Comparison of ENCODE assay signal across 30 mouse cellular contexts in the genomic region with DNA sequence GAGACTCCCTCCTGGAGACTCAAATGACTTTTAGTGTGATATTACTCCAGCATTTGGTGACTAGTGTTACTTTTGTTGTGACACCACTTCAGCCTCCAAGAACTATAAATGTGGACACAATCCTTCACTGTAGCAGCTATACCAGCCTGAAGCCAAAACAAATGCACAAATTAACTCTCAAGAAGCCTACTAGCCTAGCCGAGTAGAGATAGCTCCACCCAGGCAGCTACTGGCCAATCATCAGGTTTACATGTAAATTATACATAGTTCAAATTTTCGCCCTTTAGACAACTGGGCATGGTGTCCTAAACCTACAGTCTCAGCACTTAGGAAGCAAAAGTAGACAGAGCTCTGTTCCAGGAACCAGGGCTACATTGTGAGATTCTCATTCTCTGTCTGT. TPM values are rescaled to one million over a fixed set of nuclear protein-coding genes. Genes with fewer than 3 reads are reported as not detected.
DNase-seq lines count a peak whose midpoint lies in the region; ATAC-seq lines count a peak whose summit lies in the region.
"Had no signal": no experiment of that assay in that cellular context is flagged by ENCODE, and none has a peak within 500 bp of the region (broad histone marks: within the 10 kb centered on the region; RNA-seq: fewer than 3 reads in every experiment).

No protein-coding gene starts in this region.

- no peak overlapping the region for H3K9ac ChIP-seq in kidney, embryonic 14.5 days (ENCODE audit: low read depth, low read length)
- H3K9ac ChIP-seq: forebrain, embryonic 12.5 days; limb, embryonic 15.5 days; liver, embryonic 15.5 days; lung, embryonic 14.5 days; midbrain, embryonic 12.5 days; neural tube, embryonic 13.5 days had no signal

- WGBS in kidney, embryonic 14.5 days: 53% methylated on average over 2 of the region's 2 CpGs

- H3K27ac ChIP-seq in kidney, embryonic 14.5 days (ENCODE audit: low read depth, low read length): no peak overlapping the region
- H3K27ac ChIP-seq: forebrain, embryonic 12.5 days; hindbrain, embryonic 15.5 days; liver, embryonic 15.5 days; midbrain, embryonic 12.5 days; neural tube, embryonic 13.5 days had no signal

- H3K4me3 ChIP-seq in kidney, embryonic 14.5 days (ENCODE audit: low read length): no peak overlapping the region
- H3K4me3 ChIP-seq: erythroblast, embryonic 14.5 days had no signal

- 0 out of 2 replicates have a peak, but pooled peaks cover 2% of the 10 kb centered on the region for H3K36me3 ChIP-seq in kidney, embryonic 14.5 days (ENCODE audit: control insufficient read depth, insufficient read depth, low read length)
- H3K36me3 ChIP-seq: forebrain, embryonic 12.5 days; hindbrain, embryonic 15.5 days; liver, embryonic 15.5 days; neural tube, embryonic 13.5 days had no signal

- no peak overlapping the region for H3K4me2 ChIP-seq in kidney, embryonic 14.5 days (replicated peaks; ENCODE audit: low read depth, low read length)

- H3K4me1 ChIP-seq in kidney, embryonic 14.5 days (ENCODE audit: control insufficient read depth, insufficient read depth, low read length): peaks cover 23% of the 10 kb centered on the region

- no peaks in the 10 kb centered on the region for H3K9me3 ChIP-seq in kidney, embryonic 14.5 days (ENCODE audit: control insufficient read depth, low read length)
- H3K9me3 ChIP-seq: embryonic facial prominence, embryonic 13.5 days; forebrain, embryonic 12.5 days; hindbrain, embryonic 10.5 days; hindbrain, embryonic 15.5 days; limb, embryonic 10.5 days; limb, embryonic 15.5 days; liver, embryonic 15.5 days; midbrain, embryonic 12.5 days; neural tube, embryonic 13.5 days had no signal

- no peak for ATAC-seq in kidney, embryonic 14.5 days (ENCODE audit: low FRiP score, low TSS enrichment)
- peak; percentile 35 for ATAC-seq in megakaryocyte-erythroid progenitor cell, adult 5-6 weeks (replicated peaks; ENCODE audit: low FRiP score, low TSS enrichment, poor library complexity, severe bottlenecking)
- ATAC-seq: forebrain, postnatal 0 days; inflammation-experienced regulatory T-cells, adult 6 months; Patski had no signal

- peak; percentile 60 for DNase-seq in kidney, adult 11 months
- peak; percentile 58 for DNase-seq in kidney, postnatal 14 days
- DNase-seq in kidney, postnatal 36 days: no peak
- DNase-seq in adipocyte (ENCODE audit: low spot score): peak; percentile 40
- no peak for DNase-seq in ovary, postnatal 36 days (ENCODE audit: low spot score)
- DNase-seq: adrenal gland, postnatal 14 days; cerebellum, adult 11 months; forebrain, postnatal 0 days; gastrocnemius, postnatal 10 days; heart, postnatal 10 days; lung, embryonic 14.5 days; lung, postnatal 14 days; thymus, postnatal 4 days had no signal

- H3K27me3 ChIP-seq in kidney, embryonic 14.5 days (ENCODE audit: control insufficient read depth, insufficient read depth, low read length): no peaks in the 10 kb centered on the region
- H3K27me3 ChIP-seq: embryonic facial prominence, embryonic 13.5 days; forebrain, embryonic 12.5 days; hindbrain, embryonic 15.5 days; limb, embryonic 15.5 days; liver, embryonic 15.5 days; midbrain, embryonic 12.5 days; neural tube, embryonic 13.5 days; Patski had no signal

RNA-seq across cellular contexts. Expression of gene Cd81, which starts 1.2 kb away (rescaled TPM):
- polyA plus RNA-seq in kidney, embryonic 14.5 days (2014; fragmentation: Nextera tagmentation; extraction: Ambion mirVana): 477 and 494 TPM in 2 replicates
- total RNA-seq in megakaryocyte-erythroid progenitor cell, adult 5-6 weeks (2014; fragmentation: Nextera tagmentation): 194 and 203 TPM in 2 replicates
- total RNA-seq in megakaryocyte-erythroid progenitor cell, adult 5-6 weeks (2017): 214 and 238 TPM in 2 replicates

RNA-seq across cellular contexts. Expression of gene Tssc4, which starts 17.7 kb away (rescaled TPM):
- polyA plus RNA-seq in kidney, embryonic 14.5 days (2014; fragmentation: Nextera tagmentation; extraction: Ambion mirVana): 74.4 and 95.1 TPM in 2 replicates
- total RNA-seq in megakaryocyte-erythroid progenitor cell, adult 5-6 weeks (2014; fragmentation: Nextera tagmentation): 36.9 and 58.7 TPM in 2 replicates
- 15.5 and 37.8 TPM in 2 replicates for total RNA-seq in megakaryocyte-erythroid progenitor cell, adult 5-6 weeks (2017)

RNA-seq across cellular contexts. Expression of gene Trpm5, which starts 43.1 kb away (rescaled TPM):
- polyA plus RNA-seq in kidney, embryonic 14.5 days (2014; fragmentation: Nextera tagmentation; extraction: Ambion mirVana): 4.4 and 4.9 TPM in 2 replicates
- total RNA-seq in megakaryocyte-erythroid progenitor cell, adult 5-6 weeks (2014; fragmentation: Nextera tagmentation): 0.13 TPM in 1 of 2 replicates, not detected in the other
- 2.3 TPM in 1 of 2 replicates, not detected in the other for total RNA-seq in megakaryocyte-erythroid progenitor cell, adult 5-6 weeks (2017)
- total RNA-seq: common myeloid progenitor, adult 5-6 weeks had no signal
- polyA plus RNA-seq: erythroblast, embryonic 14.5 days; G1E had no signal

RNA-seq across cellular contexts. Expression of gene Tspan32, which starts 46.5 kb away (rescaled TPM):
- 0.79 and 0.97 TPM in 2 replicates for polyA plus RNA-seq in kidney, embryonic 14.5 days (2014; fragmentation: Nextera tagmentation; extraction: Ambion mirVana)
- 163 and 191 TPM in 2 replicates for total RNA-seq in megakaryocyte-erythroid progenitor cell, adult 5-6 weeks (2014; fragmentation: Nextera tagmentation)
- 94.2 and 132 TPM in 2 replicates for total RNA-seq in megakaryocyte-erythroid progenitor cell, adult 5-6 weeks (2017)

RNA-seq across cellular contexts. Expression of gene Kcnq1, which starts 54.8 kb away (rescaled TPM):
- 4.0 and 5.4 TPM in 2 replicates for polyA plus RNA-seq in kidney, embryonic 14.5 days (2014; fragmentation: Nextera tagmentation; extraction: Ambion mirVana)
- 0.46 TPM in 1 of 2 replicates, not detected in the other for total RNA-seq in megakaryocyte-erythroid progenitor cell, adult 5-6 weeks (2014; fragmentation: Nextera tagmentation)
- total RNA-seq in megakaryocyte-erythroid progenitor cell, adult 5-6 weeks (2017): not detected in 2 replicates
- total RNA-seq: common myeloid progenitor, adult 5-6 weeks; G1E had no signal
- polyA plus RNA-seq: C2C12, G1E had no signal

Comparison
In these comparisons a context has a peak if more than half of its experiments do, and no peak if none do; other contexts are left out.
1. DNase-seq: peak in kidney, adult 11 months (single experiment), kidney, postnatal 14 days (single experiment) and adipocyte (single experiment); none in kidney, postnatal 36 days (0 of 2) and ovary, postnatal 36 days (single experiment).